Mouse (Mus musculus) CH12.LX (cell line): ENCODE data around the gene Dnajc1.

Experiments
- CTCF ChIP-seq, 2 experiments: IDR thresholded peaks in 1 of 2; conservative IDR thresholded peaks in 1 of 2; 2 replicates each; pipeline ENCODE4 v1.5.1; 2011 to 2012; ENCODE audit warnings: low read depth in 2 of 2, low read length in 2 of 2, improper control_type of control experiment in 1 of 2, inconsistent platforms in 1 of 2, mild to moderate bottlenecking in 1 of 2, moderate library complexity in 1 of 2
- E2F4 ChIP-seq: IDR thresholded peaks from 2 replicates; pipeline ENCODE4 v1.6.1; 2011; ENCODE audit warnings: low read depth, low read length, improper control_type of control experiment; ENCODE audit not compliant: insufficient replicate concordance
- EP300 ChIP-seq: IDR thresholded peaks from 2 replicates; pipeline ENCODE4 v1.6.1; 2011; ENCODE audit warnings: low read length, improper control_type of control experiment
- ETS1 ChIP-seq: conservative IDR thresholded peaks from 2 replicates; pipeline ENCODE4 v1.6.1; 2012; ENCODE audit warnings: low read depth, mild to moderate bottlenecking, inconsistent platforms, low read length, improper control_type of control experiment, moderate library complexity
- HCFC1 ChIP-seq: IDR thresholded peaks from 2 replicates; pipeline ENCODE4 v1.6.1; 2012; ENCODE audit warnings: low read depth, mild to moderate bottlenecking, inconsistent platforms, low read length, improper control_type of control experiment
- MAFK ChIP-seq: IDR thresholded peaks from 2 replicates; pipeline ENCODE4 v1.6.1; 2011; ENCODE audit warnings: low read length, improper control_type of control experiment; ENCODE audit not compliant: insufficient replicate concordance
- NELFE ChIP-seq: IDR thresholded peaks from 2 replicates; pipeline ENCODE4 v1.6.1; 2011; ENCODE audit warnings: low read depth, low read length, improper control_type of control experiment
- POLR2A ChIP-seq: IDR thresholded peaks from 2 replicates; pipeline ENCODE4 v1.6.1; 2011; ENCODE audit warnings: low read depth, mild to moderate bottlenecking, improper control_type of control experiment, low read length
- TCF12 ChIP-seq: IDR thresholded peaks from 2 replicates; pipeline ENCODE4 v1.6.1; 2014; ENCODE audit warnings: low read depth, mild to moderate bottlenecking, inconsistent platforms, low read length, improper control_type of control experiment
- ZNF384 ChIP-seq: IDR thresholded peaks from 2 replicates; pipeline ENCODE4 v1.6.1; 2012; ENCODE audit warnings: low read depth, low read length, improper control_type of control experiment, inconsistent platforms

DNA sequence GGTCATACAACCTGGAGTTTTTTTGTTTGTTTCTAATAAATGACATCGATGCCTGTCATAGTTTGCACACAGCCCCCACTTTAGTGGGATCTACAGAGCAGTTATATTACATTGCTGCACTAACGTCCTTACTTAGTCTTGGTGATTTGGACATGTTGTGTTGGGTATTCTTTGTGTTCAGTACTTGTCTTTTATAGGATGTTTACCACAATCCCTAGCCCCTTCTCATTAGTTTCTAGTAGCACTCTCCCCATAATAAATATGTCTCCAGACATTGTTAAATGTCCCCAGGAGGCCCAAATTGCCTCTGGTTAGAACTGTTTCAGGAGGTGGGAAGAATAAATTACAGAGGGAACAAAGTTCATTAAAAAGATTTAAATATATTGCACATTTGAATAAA lies 227.1 kb downstream of the Dnajc1 start:
- TF ChIP-seq TCF12 = no peak
- TF ChIP-seq CTCF (conservative IDR thresholded peaks at IDR 0.05 in 1 of 2, IDR thresholded peaks at IDR 0.05 in 1 of 2; ENCODE audit: low read depth in 2 of 2, low read length in 2 of 2) = no peak
- no peak for TF ChIP-seq NELFE
- no peak for TF ChIP-seq POLR2A
- no peak for TF ChIP-seq HCFC1
- TF ChIP-seq E2F4 = no peak
- no peak for TF ChIP-seq MAFK
- no peak for TF ChIP-seq ZNF384
- TF ChIP-seq ETS1 = no peak
- TF ChIP-seq EP300 = no peak
